Mouse (Mus musculus): ENCODE results near the gene Plcg2.
A peak's percentile ranks its signal among the peaks of the same experiment; 100 is the strongest.

Plcg2 gene

GRCm38 (mm10) chr8:117639631-117640030 lies 141.5 kb downstream of the Plcg2 start:
- DNase-seq (ENCODE audit: low spot score), result no peak

- DNase-seq (ENCODE audit: low spot score), result no peak
These were observed 147.4 kb downstream of the Plcg2 start for GRCm38 (mm10) chr8:117645486-117645885.

GRCm38 (mm10) chr8:117646020-117646419 lies 147.9 kb downstream of the Plcg2 start:
- DNase-seq (ENCODE audit: low spot score), result peak; percentile 76

- peak; percentile 83 for DNase-seq (ENCODE audit: low spot score)
These were observed 148.3 kb downstream of the Plcg2 start for GRCm38 (mm10) chr8:117646440-117646839.

DNA sequence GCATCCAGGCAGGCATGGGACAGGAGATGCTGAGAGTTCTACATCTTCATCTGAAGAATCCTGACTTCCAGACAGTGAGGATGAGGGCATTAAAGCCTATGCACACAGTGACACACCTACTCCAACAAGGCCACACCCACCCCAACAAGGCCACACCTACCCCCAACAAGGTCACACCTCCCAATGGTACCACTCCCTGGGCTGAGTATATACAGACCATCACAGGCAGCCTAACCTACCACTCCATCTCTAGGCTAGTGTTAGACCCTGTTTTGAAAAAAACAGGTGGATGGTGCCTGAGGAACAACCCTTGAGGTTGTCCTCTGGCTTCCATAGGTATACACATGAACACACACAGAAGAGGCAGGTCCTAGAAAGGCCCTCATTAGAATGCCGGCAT lies 154.2 kb downstream of the Plcg2 start:
- DNase-seq (ENCODE audit: low spot score), result no peak

DNA sequence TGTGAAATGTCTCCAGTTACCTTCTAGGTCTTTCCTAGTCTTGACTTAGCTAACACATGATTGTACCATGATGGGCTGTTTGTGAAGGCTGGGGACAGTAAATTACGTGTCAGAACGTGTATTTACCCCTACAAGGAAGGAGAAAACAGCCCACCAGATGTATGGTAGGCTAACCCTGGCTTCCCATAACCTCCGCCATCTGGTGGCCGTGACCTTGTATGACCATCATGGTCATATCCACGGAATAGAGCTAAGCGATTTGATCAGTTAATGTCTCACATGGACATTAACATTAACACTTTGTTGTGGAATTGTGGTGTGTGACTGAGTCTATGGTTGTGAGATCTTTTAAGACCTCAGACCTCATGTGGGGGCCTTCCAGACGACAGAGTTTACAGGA lies 160.9 kb downstream of the Plcg2 start:
- no peak for DNase-seq (ENCODE audit: low spot score)

- peak; percentile 61 for DNase-seq (ENCODE audit: low spot score)
These were observed 162.4 kb downstream of the Plcg2 start for GRCm38 (mm10) chr8:117660358-117661031.

DNA sequence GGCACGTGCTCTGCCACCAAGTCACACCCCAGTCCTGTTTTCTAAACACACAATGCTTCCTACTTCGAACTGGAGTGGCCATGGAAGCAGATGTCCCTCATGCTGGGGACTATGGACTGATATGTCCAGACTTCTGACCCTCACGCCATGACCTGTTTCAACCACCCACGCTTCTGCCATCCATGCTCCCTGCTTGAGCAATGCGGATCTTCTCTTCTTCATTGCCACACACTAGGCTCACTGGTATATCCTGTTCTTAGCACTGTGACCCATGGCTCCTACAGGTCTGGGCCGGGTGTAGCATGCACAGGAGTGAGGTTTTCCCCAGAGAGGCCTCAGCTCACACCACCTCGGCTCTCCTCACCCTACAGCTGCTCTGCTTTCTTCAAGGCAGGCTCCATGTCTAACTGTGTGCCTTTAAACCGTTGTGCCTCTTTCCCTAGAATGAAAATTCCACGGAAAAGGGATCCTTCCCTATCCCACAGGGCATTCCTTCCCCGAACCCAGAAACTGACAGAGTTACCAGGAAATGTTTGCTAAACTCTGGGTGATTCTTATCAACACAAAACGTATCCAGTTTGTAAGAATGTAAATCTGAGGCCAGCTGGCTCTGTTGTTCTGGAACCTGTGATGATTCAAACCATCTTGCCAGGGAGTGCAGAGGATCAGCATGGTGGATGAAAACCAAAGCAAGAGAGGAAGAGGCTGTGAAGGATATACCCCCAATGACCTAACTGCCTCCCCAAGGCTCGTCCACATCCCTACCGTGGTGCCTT lies 169.4 kb downstream of the Plcg2 start:
- DNase-seq (ENCODE audit: low spot score), result no peak

GRCm38 (mm10) chr8:117670461-117670860 lies 172.4 kb downstream of the Plcg2 start:
- no peak for DNase-seq (ENCODE audit: low spot score)

GRCm38 (mm10) chr8:117672558-117672957 lies 174.5 kb downstream of the Plcg2 start:
- DNase-seq (ENCODE audit: low spot score), result no peak

GRCm38 (mm10) chr8:117673430-117673830 lies 175.3 kb downstream of the Plcg2 start, which contains the start of gene Sdr42e1:
Gene Sdr42e1 (minus strand): TSS chr8:117673689.
- DNase-seq (ENCODE audit: low spot score), result peak; percentile 63

GRCm38 (mm10) chr8:117675171-117675570 lies 177.1 kb downstream of the Plcg2 start:
- no peak for DNase-seq (ENCODE audit: low spot score)

GRCm38 (mm10) chr8:117676460-117676859 lies 178.4 kb downstream of the Plcg2 start:
- DNase-seq (ENCODE audit: low spot score), result peak; percentile 87

- DNase-seq (ENCODE audit: low spot score), result no peak
These were observed 178.9 kb downstream of the Plcg2 start for GRCm38 (mm10) chr8:117677011-117677410.

DNA sequence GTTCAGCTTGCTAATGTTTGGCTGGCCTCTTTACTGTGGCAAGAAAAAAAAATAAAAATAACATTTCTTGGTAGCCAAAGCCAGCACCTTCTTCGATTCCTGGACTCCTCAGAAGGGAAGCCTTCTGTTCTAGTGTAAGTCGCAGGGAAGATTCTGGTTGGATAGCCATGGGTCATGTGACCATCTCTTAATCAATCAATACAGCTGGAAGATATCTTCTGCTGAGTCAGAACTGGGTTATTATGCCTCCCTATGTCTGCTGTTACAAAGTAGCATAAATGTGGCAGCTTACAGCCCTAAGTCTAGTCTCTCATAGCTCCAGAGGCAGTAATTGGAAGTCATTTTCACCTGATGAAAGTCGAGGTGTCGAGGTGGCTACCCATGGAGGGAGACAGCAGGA lies 180.6 kb downstream of the Plcg2 start:
- no peak for DNase-seq (ENCODE audit: low spot score)

- no peak for DNase-seq (ENCODE audit: low spot score)
These were observed 185.9 kb downstream of the Plcg2 start for GRCm38 (mm10) chr8:117683925-117684472.

- DNase-seq (ENCODE audit: low spot score), result no peak
These were observed 186.4 kb downstream of the Plcg2 start for GRCm38 (mm10) chr8:117684504-117684903.

All from yolk sac, embryonic 10.5 days (tissue).